Mouse (Mus musculus) heart, embryonic 11.5 days (tissue): ENCODE results near the gene Simc1. TPM values are rescaled to one million over a fixed set of nuclear protein-coding genes. Genes with fewer than 3 reads are reported as not detected.

Source experiments
- ATAC-seq: fragments of 200-750 bp; cut with Nextera tagmentation; replicated peaks from 2 replicates; pipeline ENCODE4 v1.8.0; 2017; ENCODE audit warnings: moderate library complexity; ENCODE audit not compliant: insufficient number of reproducible peaks, low FRiP score, low TSS enrichment
- H3K27ac ChIP-seq: fragments of 300-500 bp; sonication (generic); 2 replicates; pipeline ENCODE4 v1.5.1; 2014; ENCODE audit warnings: mild to moderate bottlenecking, low read depth, low read length
- H3K27me3 ChIP-seq: fragments of 300-500 bp; sonication (generic); 2 replicates; pipeline ENCODE4 v1.6.1; 2014; ENCODE audit warnings: mild to moderate bottlenecking, low read length, mixed read lengths; ENCODE audit not compliant: control insufficient read depth, insufficient read depth
- H3K36me3 ChIP-seq: fragments of 300-500 bp; sonication (generic); 2 replicates; pipeline ENCODE4 v1.6.1; 2014; ENCODE audit warnings: mild to moderate bottlenecking, low read length, moderate library complexity, mixed read lengths; ENCODE audit not compliant: control insufficient read depth, insufficient read depth
- H3K4me1 ChIP-seq: fragments of 300-500 bp; sonication (generic); 2 replicates; pipeline ENCODE4 v1.6.1; 2014; ENCODE audit warnings: low read length; ENCODE audit not compliant: control insufficient read depth, insufficient read depth
- H3K4me2 ChIP-seq: fragments of 300-500 bp; sonication (generic); 2 replicates; pipeline ENCODE4 v1.6.1; 2014; ENCODE audit warnings: mild to moderate bottlenecking, moderate library complexity
- H3K4me3 ChIP-seq: fragments of 300-500 bp; sonication (generic); 2 replicates; pipeline ENCODE4 v1.5.1; 2014; ENCODE audit warnings: low read depth, low read length
- H3K9ac ChIP-seq: fragments of 300-500 bp; sonication (generic); 2 replicates; pipeline ENCODE4 v1.6.1; 2014; ENCODE audit warnings: mild to moderate bottlenecking, low read depth, low read length, moderate library complexity
- H3K9me3 ChIP-seq: fragments of 300-500 bp; sonication (generic); replicated peaks from 2 replicates; pipeline ENCODE4 v1.6.1; 2016; ENCODE audit warnings: low read length; ENCODE audit not compliant: control insufficient read depth
- WGBS: fragments of 180-500 bp; shearing (Covaris S2); extraction: QIAGEN DNeasy Blood & Tissue Kit; methylation state at CpG from one replicate; pipeline ENCODE4 v1.1.7; 2014; ENCODE audit not compliant: insufficient replicate concordance; 5-methylcytosine and 5-hydroxymethylcytosine counted together
- polyA plus RNA-seq: library from polyadenylated mRNA; unstranded; fragments of >200 nt; fragmentation: Nextera tagmentation; extraction: Ambion mirVana; gene quantifications from 2 replicates; pipeline ENCODE4 v1.2.1, GENCODE M21; 2014

The Simc1 gene
- polyA plus RNA-seq, 1 experiment from 2014 or later: 7.6 TPM

- H3K9ac ChIP-seq: no peak overlapping the region
- H3K9me3 ChIP-seq: no peaks in the 10 kb centered on the region
- ATAC-seq: no peak
- H3K4me3 ChIP-seq: no peak overlapping the region
- WGBS: 68% methylated on average over 4 of the region's 4 CpGs
- H3K4me2 ChIP-seq: no peak overlapping the region
- no peaks in the 10 kb centered on the region for H3K36me3 ChIP-seq
- peaks cover 4% of the 10 kb centered on the region; the same call in 1 of the 2 replicates for H3K4me1 ChIP-seq
- H3K27ac ChIP-seq: no peak overlapping the region
- H3K27me3 ChIP-seq: no peaks in the 10 kb centered on the region
Observed at GRCm38 (mm10) chr13:54570736-54571135, 67.2 kb downstream of the Simc1 start.

- H3K4me2 ChIP-seq: no peak overlapping the region; the same call in 1 of the 2 replicates
- no peak overlapping the region for H3K4me3 ChIP-seq
- H3K9me3 ChIP-seq: no peaks in the 10 kb centered on the region
- H3K9ac ChIP-seq: 0 out of 2 replicates have a peak overlapping the region, but pooled peaks have one; percentile 28
- H3K4me1 ChIP-seq: peaks cover 7% of the 10 kb centered on the region; the same call in 1 of the 2 replicates
- 52% methylated on average over 2 of the region's 2 CpGs for WGBS
- no peak for ATAC-seq
- no peaks in the 10 kb centered on the region; the same call in 1 of the 2 replicates for H3K36me3 ChIP-seq
- no peak overlapping the region for H3K27ac ChIP-seq
- H3K27me3 ChIP-seq: no peaks in the 10 kb centered on the region
Observed at GRCm38 (mm10) chr13:54571637-54572036, 68.1 kb downstream of the Simc1 start.

GRCm38 (mm10) chr13:54572621-54573020, 69.0 kb downstream of the Simc1 start:
- Histone ChIP-seq H3K4me1 (peaks cover 7% of the 10 kb centered on the region; the same call in 1 of the 2 replicates), H3K27ac (no peak overlapping the region), H3K9me3 (no peaks in the 10 kb centered on the region), H3K4me2 (no peak overlapping the region), H3K4me3 (no peak overlapping the region), H3K27me3 (no peaks in the 10 kb centered on the region), H3K9ac (no peak overlapping the region), H3K36me3 (no peaks in the 10 kb centered on the region; the same call in 1 of the 2 replicates)
- 76% methylated on average over 4 of the region's 4 CpGs for WGBS
- no peak for ATAC-seq

- peak; percentile 87 for ATAC-seq
- H3K9ac ChIP-seq: peak within 1 kb of the TSS; percentile 90
- H3K27ac ChIP-seq: peak within 1 kb of the TSS; percentile 82
- peaks cover 5% of the 10 kb centered on the region; the same call in 1 of the 2 replicates for H3K36me3 ChIP-seq
- peak within 1 kb of the TSS; percentile 94 for H3K4me3 ChIP-seq
- under 1% methylated on average over 55 of the region's 55 CpGs for WGBS
- peaks cover 7% of the 10 kb centered on the region; the same call in 1 of the 2 replicates for H3K4me1 ChIP-seq
- no peaks in the 10 kb centered on the region for H3K27me3 ChIP-seq
- H3K4me2 ChIP-seq: peak within 1 kb of the TSS; percentile 90
- H3K9me3 ChIP-seq: no peaks in the 10 kb centered on the region
Observed at GRCm38 (mm10) chr13:54574854-54575481, 71.4 kb downstream of the Simc1 start, which contains the start of gene Arl10. Arl10 (plus strand) TSS chr13:54575015.

- WGBS: 3% methylated on average over 19 of the region's 19 CpGs
- no peak; the same call in 1 of the 2 replicates for ATAC-seq
Observed at GRCm38 (mm10) chr13:54575489-54575888, 71.9 kb downstream of the Simc1 start.

GRCm38 (mm10) chr13:54577652-54578507, 74.3 kb downstream of the Simc1 start:
- H3K9me3 ChIP-seq: no peaks in the 10 kb centered on the region
- 79% methylated on average over 21 of the region's 21 CpGs for WGBS
- peaks cover 13% of the 10 kb centered on the region for H3K36me3 ChIP-seq
- H3K4me2 ChIP-seq: no peak overlapping the region
- no peak overlapping the region for H3K27ac ChIP-seq
- H3K4me3 ChIP-seq: no peak overlapping the region
- no peak overlapping the region for H3K9ac ChIP-seq
- no peaks in the 10 kb centered on the region for H3K27me3 ChIP-seq
- ATAC-seq: no peak
- H3K4me1 ChIP-seq: peaks cover 7% of the 10 kb centered on the region; the same call in 1 of the 2 replicates

More at GRCm38 (mm10) chr13:54575489-54575888, 71.9 kb downstream of the Simc1 start:
- Histone ChIP-seq H3K4me3 (peak overlapping the region; percentile 94), H3K27me3 (no peaks in the 10 kb centered on the region), H3K4me2 (peak overlapping the region; percentile 90), H3K9ac (peak overlapping the region; percentile 90), H3K27ac (peak overlapping the region; percentile 82; the same call in 1 of the 2 replicates), H3K36me3 (peaks cover 5% of the 10 kb centered on the region; the same call in 1 of the 2 replicates), H3K4me1 (peaks cover 7% of the 10 kb centered on the region; the same call in 1 of the 2 replicates), H3K9me3 (no peaks in the 10 kb centered on the region)

GRCm38 (mm10) chr13:54581385-54581784, 77.8 kb downstream of the Simc1 start:
- Histone ChIP-seq H3K9ac (no peak overlapping the region), H3K4me2 (no peak overlapping the region), H3K27me3 (no peaks in the 10 kb centered on the region), H3K36me3 (peaks cover 24% of the 10 kb centered on the region), H3K4me1 (no peaks in the 10 kb centered on the region), H3K27ac (no peak overlapping the region), H3K4me3 (no peak overlapping the region), H3K9me3 (no peaks in the 10 kb centered on the region)
- 69% methylated on average over 2 of the region's 2 CpGs for WGBS
- ATAC-seq: no peak

- Histone ChIP-seq H3K4me2 (no peak overlapping the region), H3K4me1 (no peaks in the 10 kb centered on the region), H3K9me3 (no peaks in the 10 kb centered on the region), H3K27me3 (no peaks in the 10 kb centered on the region), H3K9ac (no peak overlapping the region), H3K36me3 (peaks cover 24% of the 10 kb centered on the region), H3K27ac (no peak overlapping the region), H3K4me3 (no peak overlapping the region)
- no peak for ATAC-seq
- WGBS: 83% methylated on average over 10 of the region's 10 CpGs
Observed at GRCm38 (mm10) chr13:54582126-54582525, 78.5 kb downstream of the Simc1 start.
